Mouse (Mus musculus): ENCODE measurements around the gene 1700008O03Rik. TPM values are rescaled to one million over a fixed set of nuclear protein-coding genes. Genes with fewer than 3 reads are reported as not detected.
A peak's percentile ranks its signal among the peaks of the same experiment; 100 is the strongest.

The 1700008O03Rik gene
- polyA plus RNA-seq, 1 experiment: 0.04 TPM

GRCm38 (mm10) chr7:44413307-44413706 is 27.7 kb upstream of the 1700008O03Rik start:
- no peak overlapping the region for H3K4me3 ChIP-seq (replicated peaks)
- TF ChIP-seq TAL1 (IDR thresholded peaks at IDR 0.05; ENCODE audit: low read length) (no peak), GATA1 (IDR thresholded peaks at IDR 0.05; ENCODE audit: low read length) (no peak)
- peaks cover 22% of the 10 kb centered on the region for H3K27me3 ChIP-seq (ENCODE audit: control insufficient read depth)

GRCm38 (mm10) chr7:44411144-44411543 is 25.5 kb upstream of the 1700008O03Rik start:
- TF ChIP-seq TAL1 (IDR thresholded peaks at IDR 0.05; ENCODE audit: low read length) (no peak), GATA1 (IDR thresholded peaks at IDR 0.05; ENCODE audit: low read length) (no peak)
- H3K36me3 ChIP-seq (ENCODE audit: control insufficient read depth): no peaks in the 10 kb centered on the region
- H3K27me3 ChIP-seq (ENCODE audit: control insufficient read depth): peaks cover 22% of the 10 kb centered on the region
- peaks cover 2% of the 10 kb centered on the region; the same call in 1 of the 2 replicates for H3K9me3 ChIP-seq (ENCODE audit: control insufficient read depth, low read length)
- H3K4me3 ChIP-seq (replicated peaks): no peak overlapping the region
- H3K4me1 ChIP-seq (ENCODE audit: control insufficient read depth): peaks cover 19% of the 10 kb centered on the region

More at GRCm38 (mm10) chr7:44413307-44413706, 27.7 kb upstream of the 1700008O03Rik start:
- Histone ChIP-seq H3K36me3 (ENCODE audit: control insufficient read depth) (no peaks in the 10 kb centered on the region), H3K9me3 (ENCODE audit: control insufficient read depth, low read length) (peaks cover 2% of the 10 kb centered on the region; the same call in 1 of the 2 replicates), H3K4me1 (ENCODE audit: control insufficient read depth) (peaks cover 12% of the 10 kb centered on the region)

GRCm38 (mm10) chr7:44406015-44406355 is 20.4 kb upstream of the 1700008O03Rik start:
- TF ChIP-seq GATA1 (IDR thresholded peaks at IDR 0.05; ENCODE audit: low read length) (no peak), TAL1 (IDR thresholded peaks at IDR 0.05; ENCODE audit: low read length) (no peak)
- peak overlapping the region; percentile 52 for H3K4me3 ChIP-seq (replicated peaks)

GRCm38 (mm10) chr7:44405346-44406014 is 19.9 kb upstream of the 1700008O03Rik start:
- H3K9me3 ChIP-seq (ENCODE audit: control insufficient read depth, low read length): peaks cover 3% of the 10 kb centered on the region; the same call in 1 of the 2 replicates
- no peaks in the 10 kb centered on the region for H3K36me3 ChIP-seq (ENCODE audit: control insufficient read depth)
- peaks cover 20% of the 10 kb centered on the region for H3K4me1 ChIP-seq (ENCODE audit: control insufficient read depth)
- peaks cover 36% of the 10 kb centered on the region for H3K27me3 ChIP-seq (ENCODE audit: control insufficient read depth)
- H3K4me3 ChIP-seq (replicated peaks): peak overlapping the region; percentile 52
- TF ChIP-seq GATA1 (IDR thresholded peaks at IDR 0.05; ENCODE audit: low read length): peak; percentile 20; the same call in 1 of the 2 replicates
- TF ChIP-seq TAL1 (IDR thresholded peaks at IDR 0.05; ENCODE audit: low read length): no peak

More at GRCm38 (mm10) chr7:44406015-44406355, 20.4 kb upstream of the 1700008O03Rik start:
- peaks cover 3% of the 10 kb centered on the region; the same call in 1 of the 2 replicates for H3K9me3 ChIP-seq (ENCODE audit: control insufficient read depth, low read length)
- H3K36me3 ChIP-seq (ENCODE audit: control insufficient read depth): no peaks in the 10 kb centered on the region
- peaks cover 20% of the 10 kb centered on the region for H3K4me1 ChIP-seq (ENCODE audit: control insufficient read depth)
- peaks cover 37% of the 10 kb centered on the region for H3K27me3 ChIP-seq (ENCODE audit: control insufficient read depth)

GRCm38 (mm10) chr7:44401673-44402072 is 16.1 kb upstream of the 1700008O03Rik start:
- peaks cover 3% of the 10 kb centered on the region; the same call in 1 of the 2 replicates for H3K9me3 ChIP-seq (ENCODE audit: control insufficient read depth, low read length)
- peaks cover 23% of the 10 kb centered on the region for H3K27me3 ChIP-seq (ENCODE audit: control insufficient read depth)
- no peak overlapping the region for H3K4me3 ChIP-seq (replicated peaks)
- TF ChIP-seq GATA1 (IDR thresholded peaks at IDR 0.05; ENCODE audit: low read length): no peak
- no peak for TF ChIP-seq TAL1 (IDR thresholded peaks at IDR 0.05; ENCODE audit: low read length)
- H3K4me1 ChIP-seq (ENCODE audit: control insufficient read depth): peaks cover 24% of the 10 kb centered on the region
- no peaks in the 10 kb centered on the region for H3K36me3 ChIP-seq (ENCODE audit: control insufficient read depth)

- Histone ChIP-seq H3K4me3 (replicated peaks) (no peak overlapping the region), H3K4me1 (ENCODE audit: control insufficient read depth) (peaks cover 7% of the 10 kb centered on the region), H3K27me3 (ENCODE audit: control insufficient read depth) (peaks cover 9% of the 10 kb centered on the region), H3K9me3 (ENCODE audit: control insufficient read depth, low read length) (no peaks in the 10 kb centered on the region), H3K36me3 (ENCODE audit: control insufficient read depth) (no peaks in the 10 kb centered on the region)
- TF ChIP-seq TAL1 (IDR thresholded peaks at IDR 0.05; ENCODE audit: low read length) (no peak), GATA1 (IDR thresholded peaks at IDR 0.05; ENCODE audit: low read length) (no peak)
Measured at GRCm38 (mm10) chr7:44398570-44398969, 12.9 kb upstream of the 1700008O03Rik start.

GRCm38 (mm10) chr7:44393284-44393683 is 7.7 kb upstream of the 1700008O03Rik start:
- no peaks in the 10 kb centered on the region for H3K9me3 ChIP-seq (ENCODE audit: control insufficient read depth, low read length)
- H3K36me3 ChIP-seq (ENCODE audit: control insufficient read depth): no peaks in the 10 kb centered on the region
- H3K4me3 ChIP-seq (replicated peaks): no peak overlapping the region
- no peak for TF ChIP-seq TAL1 (IDR thresholded peaks at IDR 0.05; ENCODE audit: low read length)
- H3K4me1 ChIP-seq (ENCODE audit: control insufficient read depth): no peaks in the 10 kb centered on the region
- H3K27me3 ChIP-seq (ENCODE audit: control insufficient read depth): peaks cover 12% of the 10 kb centered on the region

- H3K36me3 ChIP-seq (ENCODE audit: control insufficient read depth): no peaks in the 10 kb centered on the region
- no peak overlapping the region for H3K4me3 ChIP-seq (replicated peaks)
- H3K27me3 ChIP-seq (ENCODE audit: control insufficient read depth): peaks cover 20% of the 10 kb centered on the region
- TF ChIP-seq GATA1 (IDR thresholded peaks at IDR 0.05; ENCODE audit: low read length) (no peak), TAL1 (IDR thresholded peaks at IDR 0.05; ENCODE audit: low read length) (no peak)
- no peaks in the 10 kb centered on the region for H3K9me3 ChIP-seq (ENCODE audit: control insufficient read depth, low read length)
- H3K4me1 ChIP-seq (ENCODE audit: control insufficient read depth): no peaks in the 10 kb centered on the region
Measured at GRCm38 (mm10) chr7:44392341-44392740, 6.7 kb upstream of the 1700008O03Rik start.

GRCm38 (mm10) chr7:44391831-44392230 is 6.2 kb upstream of the 1700008O03Rik start:
- H3K9me3 ChIP-seq (ENCODE audit: control insufficient read depth, low read length): no peaks in the 10 kb centered on the region
- H3K27me3 ChIP-seq (ENCODE audit: control insufficient read depth): peaks cover 24% of the 10 kb centered on the region
- no peak for TF ChIP-seq TAL1 (IDR thresholded peaks at IDR 0.05; ENCODE audit: low read length)
- no peak for TF ChIP-seq GATA1 (IDR thresholded peaks at IDR 0.05; ENCODE audit: low read length)
- H3K4me3 ChIP-seq (replicated peaks): no peak overlapping the region
- H3K4me1 ChIP-seq (ENCODE audit: control insufficient read depth): no peaks in the 10 kb centered on the region
- H3K36me3 ChIP-seq (ENCODE audit: control insufficient read depth): no peaks in the 10 kb centered on the region

Data from erythroblast, embryonic 14.5 days (primary cell).